Mouse (Mus musculus) embryo, embryonic 11 days (tissue): Measurements from ENCODE around the gene Arl8a.

Experiments
- DNase-seq: peaks from one replicate; pipeline ENCODE4 v3.0.0-alpha.2; 2015

Gene Arl8a

GRCm38 (mm10) chr1:135204196-135205126 is 57.8 kb downstream of the Arl8a start:
- DNase-seq, result no peak

DNA sequence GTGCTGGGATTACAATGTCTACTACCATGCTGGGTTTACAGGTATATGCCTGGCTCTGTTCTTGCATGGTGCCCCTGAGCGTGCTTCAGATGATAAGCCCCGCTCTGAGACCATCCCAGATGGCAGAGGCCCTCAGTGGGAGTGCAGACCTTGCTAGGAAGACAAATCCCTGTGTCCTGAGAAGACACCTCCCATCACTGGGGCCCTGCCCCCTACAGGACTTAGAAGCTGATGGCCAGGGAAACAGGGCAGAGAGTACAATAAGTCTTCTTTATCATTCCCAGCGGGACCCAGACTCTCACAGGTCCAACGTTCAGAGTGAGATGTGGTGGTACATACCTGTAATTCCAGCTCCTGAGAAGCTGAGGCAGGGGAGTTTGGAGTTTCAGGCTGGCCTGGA is 58.6 kb downstream of the Arl8a start:
- no peak for DNase-seq
